Mouse (Mus musculus) heart, postnatal 0 days (tissue): Measurements from ENCODE around the gene St5.

Source experiments
- CTCF ChIP-seq: IDR thresholded peaks from 2 replicates; pipeline ENCODE4 v1.5.1; 2016; ENCODE audit warnings: antibody characterized with exemption, control low read depth, low read depth
- EP300 ChIP-seq: IDR thresholded peaks from 2 replicates; pipeline ENCODE4 v1.6.1; 2016; ENCODE audit warnings: antibody characterized with exemption, low read depth

GRCm38 (mm10) chr7:109646574-109646973 lies 56.8 kb downstream of the St5 start:
- no peak for TF ChIP-seq EP300
- no peak for TF ChIP-seq CTCF
